Mouse (Mus musculus) liver, adult 2 months (tissue): ENCODE measurements around the gene Arrdc3.

Experiments used
- CTCF ChIP-seq: fragments of 200-500 bp; IDR thresholded peaks from 2 replicates; pipeline ENCODE4 v1.5.1; 2011; ENCODE audit warnings: low read depth, low read length, control low read depth
- POLR2A ChIP-seq: fragments of 200-500 bp; IDR thresholded peaks from 2 replicates; pipeline ENCODE4 v1.6.1; 2011; ENCODE audit warnings: low read length, control low read depth; ENCODE audit not compliant: insufficient read depth; ENCODE audit errors: extremely low read depth

- TF ChIP-seq POLR2A (no peak), CTCF (no peak)
These were observed 458 bp upstream of the Arrdc3 start for GRCm38 (mm10) chr13:80882716-80883135.
